Mouse (Mus musculus): ENCODE results near the gene Mybphl. TPM values are rescaled to one million over a fixed set of nuclear protein-coding genes. Genes with fewer than 3 reads are reported as not detected.
A peak's percentile ranks its signal among the peaks of the same experiment; 100 is the strongest.

Mybphl gene
- polyA plus RNA-seq, 1 experiment from 2014 or later: 0.15 TPM

DNA sequence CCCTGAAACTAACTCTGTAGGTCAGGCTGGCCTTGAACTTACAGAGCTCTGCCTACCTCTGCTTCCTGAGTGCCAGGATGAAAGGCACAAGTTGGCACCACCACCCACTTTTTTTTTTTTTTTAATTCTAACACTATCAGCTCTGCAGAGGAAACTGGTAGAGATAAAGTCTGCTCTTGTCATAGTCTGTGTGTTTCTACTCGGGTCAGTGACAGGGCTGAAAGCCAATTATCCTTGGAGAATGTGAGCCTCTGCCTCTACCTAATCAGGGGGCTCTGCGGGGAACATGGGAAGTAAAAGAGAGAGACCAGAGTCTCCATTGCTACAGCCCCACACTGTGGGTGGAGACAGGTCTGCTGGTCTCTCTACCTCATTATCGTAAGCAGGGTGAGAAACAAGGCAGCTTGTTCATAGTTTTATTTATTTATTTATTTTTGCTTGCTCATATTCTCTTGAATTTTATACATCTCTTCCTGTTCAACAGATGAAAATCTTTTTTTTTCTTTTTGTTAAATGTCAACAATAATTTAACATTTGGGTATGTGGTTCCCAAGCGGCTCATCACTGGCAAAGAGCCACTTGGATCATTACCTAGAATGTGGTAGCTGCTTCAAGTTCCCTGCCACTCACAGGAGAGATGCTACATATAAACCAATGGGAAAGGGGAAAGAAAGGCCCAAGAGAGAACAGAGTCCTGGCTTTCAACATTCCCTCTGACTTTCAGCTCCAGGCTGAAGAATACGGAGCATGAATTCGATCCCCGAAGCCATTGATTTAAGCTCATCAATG lies 14.4 kb downstream of the Mybphl start:
- H3K27ac ChIP-seq: no peak overlapping the region
- peaks cover 22% of the 10 kb centered on the region for H3K4me1 ChIP-seq
- no peak overlapping the region for H3K4me2 ChIP-seq
- no peaks in the 10 kb centered on the region for H3K9me3 ChIP-seq
- H3K27me3 ChIP-seq: no peaks in the 10 kb centered on the region
- H3K36me3 ChIP-seq (replicated peaks): no peaks in the 10 kb centered on the region
- no peak for ATAC-seq (ENCODE audit: low FRiP score)
- no peak overlapping the region for H3K4me3 ChIP-seq (replicated peaks)
- no peak overlapping the region for H3K9ac ChIP-seq
- 71% methylated on average over 7 of the region's 7 CpGs for WGBS

DNA sequence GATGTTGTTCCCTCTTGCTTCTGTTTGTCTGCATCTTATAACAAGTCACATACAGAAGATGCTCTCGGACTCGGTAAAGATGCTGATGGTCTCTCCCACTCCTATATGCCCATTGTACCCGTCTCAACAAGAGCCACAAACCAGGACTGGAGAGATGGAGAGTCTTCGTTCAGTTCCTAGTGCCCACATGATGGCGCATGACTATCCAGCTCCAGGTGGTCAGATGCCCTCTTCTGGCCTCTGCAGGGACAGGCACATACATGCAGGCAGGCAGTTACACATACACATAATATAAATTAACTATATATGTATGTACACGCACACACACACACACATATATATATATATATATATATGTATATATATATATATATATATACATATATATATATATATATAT lies 16.0 kb downstream of the Mybphl start:
- ATAC-seq (ENCODE audit: low FRiP score): no peak
- Histone ChIP-seq H3K27ac (no peak overlapping the region), H3K4me3 (replicated peaks) (no peak overlapping the region), H3K27me3 (no peaks in the 10 kb centered on the region), H3K4me1 (peaks cover 38% of the 10 kb centered on the region), H3K9ac (no peak overlapping the region), H3K36me3 (replicated peaks) (0 out of 2 replicates have a peak, but pooled peaks cover 4% of the 10 kb centered on the region), H3K4me2 (no peak overlapping the region), H3K9me3 (no peaks in the 10 kb centered on the region)
- WGBS: 74% methylated on average over 6 of the region's 6 CpGs

DNA sequence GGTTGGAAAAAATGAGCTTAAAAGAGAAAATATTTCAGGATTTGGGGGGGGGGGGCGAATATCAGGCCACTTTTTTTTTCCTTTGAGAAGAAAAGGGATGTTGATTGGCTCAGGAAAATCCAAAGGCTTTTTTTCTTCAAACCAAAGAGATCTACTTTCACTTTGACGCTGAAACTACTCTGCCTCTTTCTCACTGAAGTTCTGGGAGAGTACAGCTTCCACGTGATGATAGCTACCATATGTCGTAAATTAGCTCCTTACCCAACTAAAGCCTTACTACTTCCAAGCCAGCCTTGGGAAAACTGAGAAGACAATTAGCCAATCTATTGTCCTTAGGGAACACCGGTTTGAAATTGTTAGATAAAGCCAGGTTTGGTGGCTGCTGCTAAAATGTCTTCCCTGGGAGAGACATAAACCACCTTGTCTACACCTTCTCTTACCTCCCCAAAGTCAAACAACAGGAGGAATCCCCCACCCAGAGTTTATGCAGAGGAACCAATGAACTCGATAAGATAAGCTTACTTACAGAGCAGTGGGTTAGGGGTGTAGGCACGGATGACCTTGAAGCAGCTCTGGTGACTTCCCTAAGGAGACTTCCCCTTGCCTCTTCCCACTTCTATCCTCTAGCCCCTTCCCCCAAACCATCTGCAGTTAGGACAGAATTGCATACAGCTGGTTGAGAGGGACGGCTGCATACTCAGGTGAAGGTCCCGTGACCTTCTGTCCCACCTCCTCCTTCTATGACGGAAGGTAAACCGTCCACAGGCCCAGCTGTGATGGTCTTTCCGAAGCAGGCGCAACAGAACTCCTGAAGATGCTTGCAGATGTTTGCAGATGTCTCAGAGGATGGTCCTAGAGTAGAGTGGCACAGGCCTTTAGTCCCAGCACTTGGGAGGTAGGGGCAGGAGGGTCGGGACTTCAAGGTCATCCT lies 17.5 kb downstream of the Mybphl start:
- Histone ChIP-seq H3K4me1 (peaks cover 39% of the 10 kb centered on the region), H3K27me3 (no peaks in the 10 kb centered on the region), H3K36me3 (replicated peaks) (peaks cover 16% of the 10 kb centered on the region), H3K9me3 (no peaks in the 10 kb centered on the region), H3K9ac (no peak overlapping the region), H3K4me2 (peak overlapping the region; percentile 71), H3K4me3 (replicated peaks) (peak overlapping the region; percentile 50; the same call in 1 of the 2 replicates), H3K27ac (no peak overlapping the region)
- WGBS: 76% methylated on average over 14 of the region's 14 CpGs
- no peak for ATAC-seq (ENCODE audit: low FRiP score)

DNA sequence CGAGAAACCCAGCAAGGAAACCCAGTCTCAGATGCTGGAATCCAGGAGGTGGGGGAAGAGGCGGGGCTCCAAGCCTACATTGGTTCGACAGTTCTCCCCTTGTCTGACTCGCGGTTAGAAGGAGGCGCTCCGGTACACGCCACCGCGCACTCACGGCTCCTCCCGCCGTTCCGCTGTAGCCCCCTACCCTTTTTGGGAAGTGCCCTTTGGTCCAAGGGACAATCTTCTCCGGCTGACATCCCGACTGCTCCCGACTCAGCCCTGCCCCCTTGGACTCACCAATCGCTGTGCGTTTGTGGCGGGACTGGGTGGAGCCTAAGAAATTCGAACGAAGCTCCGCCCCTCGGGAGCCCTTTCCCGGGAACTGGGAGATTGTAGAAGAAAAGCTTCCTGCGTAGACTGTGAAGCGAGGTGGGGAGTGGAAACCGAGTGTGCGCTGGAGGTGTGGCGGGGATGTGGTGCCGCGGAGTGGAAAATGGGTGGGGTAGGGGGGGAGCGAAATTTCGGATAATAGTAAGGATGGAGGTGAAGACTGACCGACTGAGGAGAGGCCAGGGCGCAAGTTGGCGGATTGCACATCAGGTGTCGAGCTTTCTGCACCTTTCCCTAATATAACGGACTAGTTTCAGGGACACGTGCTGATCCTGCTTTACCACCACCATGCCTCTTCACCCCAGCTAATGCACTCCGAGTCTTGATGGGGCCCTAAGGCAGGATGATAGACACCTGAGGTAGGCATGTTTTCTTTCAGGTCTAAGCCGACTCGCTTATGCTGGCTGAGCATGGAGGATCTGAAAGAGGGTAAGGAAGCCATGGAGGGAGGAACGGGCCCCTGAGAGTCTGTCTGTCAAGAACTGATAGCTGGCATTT lies 19.0 kb downstream of the Mybphl start, which contains the start of gene Psrc1:
Gene Psrc1 (plus strand): TSS at position 355 of the 870 bp plus-strand sequence.
- Histone ChIP-seq H3K9me3 (no peaks in the 10 kb centered on the region), H3K9ac (peak within 1 kb of the TSS; percentile 64), H3K36me3 (replicated peaks) (peaks cover 20% of the 10 kb centered on the region), H3K4me1 (peaks cover 39% of the 10 kb centered on the region), H3K4me2 (peak within 1 kb of the TSS; percentile 71), H3K27ac (peak within 1 kb of the TSS; percentile 72), H3K27me3 (no peaks in the 10 kb centered on the region), H3K4me3 (replicated peaks) (peak within 1 kb of the TSS; percentile 50)
- under 1% methylated on average over 44 of the region's 44 CpGs for WGBS
- ATAC-seq (ENCODE audit: low FRiP score): peak; percentile 93

DNA sequence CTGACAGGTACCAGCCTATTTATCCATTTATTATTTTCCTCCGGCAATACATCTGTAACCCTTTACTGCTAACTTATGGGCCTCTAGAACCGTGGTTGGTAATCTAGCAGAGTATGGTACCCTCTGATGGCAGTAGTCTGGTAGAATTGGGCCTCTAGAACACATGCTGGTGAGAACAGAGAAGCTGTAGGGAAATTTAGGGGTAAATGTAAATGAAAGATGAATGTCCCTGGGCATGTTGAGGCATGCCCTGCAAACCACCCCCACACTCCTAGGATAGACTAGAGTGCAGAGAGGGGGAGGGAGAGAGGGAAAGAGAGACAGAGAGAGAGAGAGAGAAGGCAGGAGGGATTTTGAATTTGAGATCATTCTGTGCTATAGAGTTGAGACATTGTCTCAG lies 19.7 kb downstream of the Mybphl start:
- Histone ChIP-seq H3K4me1 (peaks cover 42% of the 10 kb centered on the region), H3K4me3 (replicated peaks) (peak overlapping the region; percentile 50), H3K4me2 (peak overlapping the region; percentile 71), H3K27me3 (no peaks in the 10 kb centered on the region), H3K9me3 (no peaks in the 10 kb centered on the region), H3K27ac (no peak overlapping the region), H3K36me3 (replicated peaks) (peaks cover 20% of the 10 kb centered on the region), H3K9ac (peak overlapping the region; percentile 64)
- ATAC-seq (ENCODE audit: low FRiP score): no peak
- 50% methylated on average over 2 of the region's 2 CpGs for WGBS

DNA sequence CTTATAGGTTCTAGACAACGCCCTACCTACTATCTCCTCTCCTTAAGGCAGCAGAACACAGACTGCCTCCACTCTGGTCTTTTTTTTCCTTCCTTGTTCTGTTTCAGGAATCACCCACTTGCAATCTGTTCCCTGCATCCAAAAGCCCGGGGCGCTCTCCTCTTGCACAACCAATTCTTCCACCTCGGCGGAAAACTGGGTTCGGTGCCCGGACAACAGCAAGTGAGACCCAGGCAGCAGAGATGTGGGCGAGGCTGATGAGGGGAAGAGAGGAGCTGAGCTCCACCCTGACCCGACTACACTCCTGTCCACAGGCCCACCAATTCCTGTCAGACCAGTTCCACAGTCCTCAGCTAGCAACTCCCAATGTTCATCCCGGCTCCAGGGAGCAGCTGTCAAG lies 21.5 kb downstream of the Mybphl start:
- Histone ChIP-seq H3K4me3 (replicated peaks) (no peak overlapping the region), H3K27me3 (no peaks in the 10 kb centered on the region), H3K9ac (no peak overlapping the region), H3K9me3 (no peaks in the 10 kb centered on the region), H3K27ac (no peak overlapping the region), H3K4me2 (no peak overlapping the region), H3K4me1 (peaks cover 41% of the 10 kb centered on the region), H3K36me3 (replicated peaks) (peaks cover 20% of the 10 kb centered on the region)
- ATAC-seq (ENCODE audit: low FRiP score): no peak
- WGBS: 91% methylated on average over 10 of the region's 10 CpGs

DNA sequence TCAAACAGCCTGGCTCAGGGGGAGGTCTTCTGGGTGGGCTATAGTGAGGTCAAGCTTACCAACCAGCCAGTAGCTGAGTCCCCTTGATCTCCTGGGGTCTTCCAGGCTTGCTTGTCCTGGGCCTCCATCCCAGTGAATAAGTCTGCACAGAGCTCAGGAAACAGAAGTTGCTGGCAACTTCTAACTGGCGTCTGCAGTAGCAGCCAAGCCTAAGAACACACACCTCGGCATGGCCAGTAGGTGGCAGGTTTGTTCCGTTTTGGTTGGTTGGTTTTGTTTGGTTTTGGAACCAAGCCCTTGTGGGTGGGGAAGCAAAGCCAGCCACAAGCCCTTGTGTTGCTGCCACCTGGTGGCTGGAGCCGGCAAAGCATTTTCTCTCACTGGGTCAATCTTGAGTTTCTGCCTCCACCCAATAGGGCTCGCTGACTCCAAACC lies 24.4 kb downstream of the Mybphl start:
- ATAC-seq (ENCODE audit: low FRiP score): peak; percentile 76
- under 1% methylated on average over 5 of the region's 5 CpGs for whole genome bisulfite sequencing
- 0 out of 2 replicates have a peak, but pooled peaks cover 2% of the 10 kb centered on the region for H3K27me3 ChIP-seq
- peak overlapping the region; percentile 42; the same call in 1 of the 2 replicates for H3K27ac ChIP-seq
- no peak overlapping the region for H3K4me2 ChIP-seq
- H3K4me1 ChIP-seq: peaks cover 35% of the 10 kb centered on the region
- peaks cover 47% of the 10 kb centered on the region for H3K36me3 ChIP-seq (replicated peaks)
- H3K9me3 ChIP-seq: no peaks in the 10 kb centered on the region
- H3K9ac ChIP-seq: no peak overlapping the region
- H3K4me3 ChIP-seq (replicated peaks): no peak overlapping the region

GRCm38 (mm10) chr3:108392299-108392698 lies 27.6 kb downstream of the Mybphl start:
- Histone ChIP-seq H3K27me3 (0 out of 2 replicates have a peak, but pooled peaks cover 2% of the 10 kb centered on the region), H3K4me2 (no peak overlapping the region), H3K9ac (peak overlapping the region; percentile 7; the same call in 1 of the 2 replicates), H3K4me3 (replicated peaks) (no peak overlapping the region), H3K36me3 (replicated peaks) (peaks cover 61% of the 10 kb centered on the region), H3K27ac (0 out of 2 replicates have a peak overlapping the region, but pooled peaks have one; percentile 25), H3K4me1 (peaks cover 18% of the 10 kb centered on the region), H3K9me3 (no peaks in the 10 kb centered on the region)
- no peak for ATAC-seq (ENCODE audit: low FRiP score)
- WGBS: 16% methylated on average over 10 of the region's 10 CpGs

DNA sequence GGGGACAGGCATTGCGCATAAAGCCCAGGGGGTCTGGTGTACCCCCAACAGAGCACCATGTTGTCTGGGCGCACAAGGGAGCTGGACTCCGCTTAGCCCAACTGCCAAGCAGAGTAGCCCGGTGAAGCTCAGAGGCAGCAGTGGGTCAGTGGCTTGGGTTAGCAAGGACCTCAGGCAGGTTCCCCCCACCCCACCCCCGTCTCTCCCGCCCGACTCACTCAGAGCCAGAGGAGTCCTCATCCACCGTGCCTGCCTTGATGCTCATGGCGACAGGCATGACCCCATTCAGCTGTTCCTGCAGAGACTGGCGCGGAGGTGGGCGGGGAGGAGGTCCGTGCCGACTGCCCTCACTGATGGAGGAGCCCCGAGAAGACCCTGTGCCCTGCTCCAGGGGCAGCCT lies 28.1 kb downstream of the Mybphl start:
- no peak overlapping the region for H3K27ac ChIP-seq
- H3K4me3 ChIP-seq (replicated peaks): no peak overlapping the region
- H3K9ac ChIP-seq: peak overlapping the region; percentile 7; the same call in 1 of the 2 replicates
- ATAC-seq (ENCODE audit: low FRiP score): no peak
- no peak overlapping the region for H3K4me2 ChIP-seq
- 53% methylated on average over 15 of the region's 15 CpGs for WGBS
- H3K4me1 ChIP-seq: peaks cover 18% of the 10 kb centered on the region
- H3K27me3 ChIP-seq: 0 out of 2 replicates have a peak, but pooled peaks cover 2% of the 10 kb centered on the region
- no peaks in the 10 kb centered on the region for H3K9me3 ChIP-seq
- peaks cover 63% of the 10 kb centered on the region for H3K36me3 ChIP-seq (replicated peaks)

DNA sequence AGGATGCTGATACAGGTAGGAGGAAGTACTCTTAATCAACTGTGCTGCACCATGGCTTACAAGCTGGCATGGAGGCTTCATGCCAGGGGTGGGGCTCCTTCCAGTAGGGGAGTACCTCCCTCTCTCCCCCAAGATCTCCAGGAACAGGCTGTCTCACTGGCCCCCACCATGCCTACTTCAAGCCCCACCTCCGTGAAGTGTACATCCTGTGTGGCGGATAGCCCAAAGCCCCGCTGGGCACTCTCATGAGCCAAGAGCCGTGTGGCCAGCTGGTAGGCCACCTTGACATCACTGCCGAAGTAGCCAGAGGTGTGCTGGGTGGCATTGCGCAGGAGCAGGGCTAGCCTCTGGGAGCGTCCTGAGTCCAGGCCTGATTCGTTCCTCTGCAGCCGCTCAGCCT lies 33.6 kb downstream of the Mybphl start:
- peaks cover 13% of the 10 kb centered on the region for H3K4me1 ChIP-seq
- WGBS: 92% methylated on average over 9 of the region's 9 CpGs
- H3K27ac ChIP-seq: no peak overlapping the region
- H3K27me3 ChIP-seq: 0 out of 2 replicates have a peak, but pooled peaks cover 2% of the 10 kb centered on the region
- H3K36me3 ChIP-seq (replicated peaks): peaks cover 98% of the 10 kb centered on the region
- H3K4me3 ChIP-seq (replicated peaks): no peak overlapping the region
- no peak overlapping the region for H3K9ac ChIP-seq
- no peak overlapping the region for H3K4me2 ChIP-seq
- no peak for ATAC-seq (ENCODE audit: low FRiP score)
- no peaks in the 10 kb centered on the region for H3K9me3 ChIP-seq

DNA sequence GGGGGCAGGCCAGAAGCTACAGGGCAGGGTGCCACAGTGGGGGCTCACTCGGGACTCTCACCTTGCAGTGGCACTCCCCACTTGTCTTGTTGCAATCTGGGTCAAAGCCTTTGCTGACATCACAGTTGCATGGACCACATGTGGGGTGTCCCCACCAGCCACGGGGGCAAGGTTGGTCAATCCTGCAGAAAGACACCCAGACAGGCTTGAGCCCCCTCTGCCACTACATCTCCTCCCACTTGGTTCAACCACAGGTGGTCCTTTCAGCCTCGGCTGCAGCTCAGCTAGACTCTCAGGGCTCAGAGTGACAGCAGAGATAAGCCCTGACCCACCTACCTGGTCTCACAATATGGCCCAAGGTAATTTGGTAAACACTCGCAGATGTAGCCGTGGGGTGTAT lies 35.7 kb downstream of the Mybphl start:
- WGBS: 89% methylated on average over 5 of the region's 5 CpGs
- H3K4me3 ChIP-seq (replicated peaks): no peak overlapping the region

More for the DNA sequence above, 35.7 kb downstream of the Mybphl start:
- no peak for ATAC-seq (ENCODE audit: low FRiP score)
- Histone ChIP-seq H3K4me1 (peaks cover 20% of the 10 kb centered on the region), H3K27ac (no peak overlapping the region), H3K9ac (no peak overlapping the region), H3K27me3 (no peaks in the 10 kb centered on the region), H3K36me3 (replicated peaks) (peaks cover 91% of the 10 kb centered on the region), H3K4me2 (no peak overlapping the region), H3K9me3 (no peaks in the 10 kb centered on the region)

Data from forebrain, embryonic 12.5 days (tissue).